ENCODE assay signal across 23 mouse cellular contexts in genomic region chr2:79768625-79769024, GRCm38 (mm10).
A peak's percentile ranks its signal among the peaks of the same experiment; 100 is the strongest.
DNase-seq lines count a peak whose midpoint lies in the region; ATAC-seq and TF ChIP-seq lines count a peak whose summit lies in the region.
"Had no signal": no experiment of that assay in that cellular context is flagged by ENCODE, and none has a peak within 500 bp of the region (broad histone marks: within the 10 kb centered on the region; RNA-seq: fewer than 3 reads in every experiment).

No protein-coding gene starts in this region.

- ATAC-seq in hindbrain, embryonic 13.5 days (ENCODE audit: low FRiP score), result no peak
- no peak for ATAC-seq in intestine, embryonic 14.5 days (replicated peaks; ENCODE audit: low FRiP score, low TSS enrichment, low read depth)
- ATAC-seq in intestine, postnatal 0 days, result no peak
- ATAC-seq in midbrain, embryonic 14.5 days (ENCODE audit: low FRiP score, low TSS enrichment), result no peak
- ATAC-seq in midbrain, embryonic 16.5 days, result no peak
- no peak for ATAC-seq in midbrain, postnatal 0 days (ENCODE audit: low FRiP score)
- ATAC-seq: activated CD4-positive, CD25-positive, alpha-beta regulatory T cell, adult 4 months; forebrain, embryonic 13.5 days; forebrain, postnatal 0 days; inflammation-experienced regulatory T-cells, adult 6 months; Patski had no signal

- H3K4me2 ChIP-seq in hindbrain, embryonic 13.5 days, result no peak overlapping the region
- no peak overlapping the region for H3K4me2 ChIP-seq in intestine, embryonic 14.5 days (ENCODE audit: low read length)
- H3K4me2 ChIP-seq in intestine, postnatal 0 days (replicated peaks; ENCODE audit: low read depth), result no peak overlapping the region
- no peak overlapping the region for H3K4me2 ChIP-seq in midbrain, embryonic 14.5 days (ENCODE audit: low read length)
- H3K4me2 ChIP-seq in midbrain, embryonic 16.5 days (ENCODE audit: low read length), result no peak overlapping the region
- H3K4me2 ChIP-seq in midbrain, postnatal 0 days (ENCODE audit: low read depth, low read length, poor library complexity, severe bottlenecking), result no peak overlapping the region
- H3K4me2 ChIP-seq: forebrain, embryonic 13.5 days had no signal

- 0 out of 2 replicates have a peak overlapping the region, but pooled peaks have one; percentile 18 for H3K27ac ChIP-seq in hindbrain, embryonic 13.5 days
- H3K27ac ChIP-seq in hindbrain, embryonic 10.5 days, result no peak overlapping the region
- 0 out of 2 replicates have a peak overlapping the region, but pooled peaks have one; percentile 14 for H3K27ac ChIP-seq in intestine, embryonic 14.5 days (ENCODE audit: low read depth)
- no peak overlapping the region for H3K27ac ChIP-seq in intestine, postnatal 0 days (ENCODE audit: low read depth, low read length)
- peak overlapping the region; percentile 13; the same call in 1 of the 2 replicates for H3K27ac ChIP-seq in midbrain, embryonic 14.5 days (replicated peaks; ENCODE audit: low read depth, low read length)
- no peak overlapping the region for H3K27ac ChIP-seq in midbrain, embryonic 16.5 days (ENCODE audit: low read length)
- H3K27ac ChIP-seq in midbrain, postnatal 0 days (ENCODE audit: low read depth, low read length), result no peak overlapping the region
- H3K27ac ChIP-seq: embryonic facial prominence, embryonic 10.5 days; forebrain, embryonic 13.5 days; heart, embryonic 10.5 days had no signal

- H3K4me3 ChIP-seq in hindbrain, embryonic 13.5 days, result no peak overlapping the region
- no peak overlapping the region for H3K4me3 ChIP-seq in hindbrain, embryonic 10.5 days
- no peak overlapping the region for H3K4me3 ChIP-seq in intestine, embryonic 14.5 days (ENCODE audit: low read depth, low read length)
- H3K4me3 ChIP-seq in intestine, postnatal 0 days (ENCODE audit: low read depth, low read length), result no peak overlapping the region
- H3K4me3 ChIP-seq in midbrain, embryonic 14.5 days (replicated peaks; ENCODE audit: low read depth, low read length), result no peak overlapping the region
- no peak overlapping the region for H3K4me3 ChIP-seq in midbrain, embryonic 16.5 days (ENCODE audit: low read depth, low read length)
- H3K4me3 ChIP-seq in midbrain, postnatal 0 days (ENCODE audit: low read depth, low read length), result no peak overlapping the region
- H3K4me3 ChIP-seq: embryonic facial prominence, embryonic 10.5 days; forebrain, embryonic 13.5 days; heart, embryonic 10.5 days had no signal

- DNase-seq in hindbrain, embryonic 10.5 days (ENCODE audit: low spot score), result no peak
- no peak for DNase-seq in intestine, embryonic 14.5 days (ENCODE audit: low spot score)
- no peak for DNase-seq in midbrain, embryonic 14.5 days
- peak; percentile 37 for DNase-seq in midbrain, postnatal 0 days (ENCODE audit: low spot score)
- no peak for DNase-seq in layer of hippocampus, adult 18-20 months (ENCODE audit: low spot score in 2 of 2)
- DNase-seq: adrenal gland, postnatal 14 days; cerebellum, adult 11-12 months; cerebellum, adult 9-11 months; forebrain, postnatal 0 days; gastrocnemius, postnatal 36 days; heart, adult 11 months; heart, postnatal 10 days; heart, postnatal 4 days had no signal

- no peaks in the 10 kb centered on the region for H3K27me3 ChIP-seq in hindbrain, embryonic 13.5 days
- no peaks in the 10 kb centered on the region for H3K27me3 ChIP-seq in hindbrain, embryonic 10.5 days (ENCODE audit: insufficient read depth, poor library complexity, severe bottlenecking)
- H3K27me3 ChIP-seq in intestine, embryonic 14.5 days (replicated peaks; ENCODE audit: control insufficient read depth, insufficient read depth, low read length), result no peaks in the 10 kb centered on the region
- no peaks in the 10 kb centered on the region for H3K27me3 ChIP-seq in intestine, postnatal 0 days (replicated peaks; ENCODE audit: control insufficient read depth, insufficient read depth, low read length)
- H3K27me3 ChIP-seq in midbrain, embryonic 14.5 days (ENCODE audit: control insufficient read depth, insufficient read depth, low read length), result no peaks in the 10 kb centered on the region
- no peaks in the 10 kb centered on the region for H3K27me3 ChIP-seq in midbrain, embryonic 16.5 days (ENCODE audit: control insufficient read depth, insufficient read depth, low read depth, low read length)
- no peaks in the 10 kb centered on the region for H3K27me3 ChIP-seq in midbrain, postnatal 0 days (ENCODE audit: insufficient read depth, low read length)
- H3K27me3 ChIP-seq: CH12.LX; forebrain, embryonic 13.5 days had no signal

- H3K9me3 ChIP-seq in hindbrain, embryonic 13.5 days, result no peaks in the 10 kb centered on the region
- no peaks in the 10 kb centered on the region for H3K9me3 ChIP-seq in hindbrain, embryonic 10.5 days
- H3K9me3 ChIP-seq in intestine, embryonic 14.5 days (ENCODE audit: control insufficient read depth, low read length), result no peaks in the 10 kb centered on the region
- H3K9me3 ChIP-seq in intestine, postnatal 0 days (ENCODE audit: control insufficient read depth), result no peaks in the 10 kb centered on the region
- no peaks in the 10 kb centered on the region for H3K9me3 ChIP-seq in midbrain, embryonic 14.5 days (ENCODE audit: control insufficient read depth, low read length)
- no peaks in the 10 kb centered on the region for H3K9me3 ChIP-seq in midbrain, embryonic 16.5 days (replicated peaks; ENCODE audit: control insufficient read depth, low read length, poor library complexity, severe bottlenecking)
- H3K9me3 ChIP-seq in midbrain, postnatal 0 days (ENCODE audit: low read length), result no peaks in the 10 kb centered on the region
- H3K9me3 ChIP-seq: embryonic facial prominence, embryonic 10.5 days; forebrain, embryonic 13.5 days; heart, embryonic 10.5 days had no signal

- H3K36me3 ChIP-seq in hindbrain, embryonic 13.5 days, result no peaks in the 10 kb centered on the region
- no peaks in the 10 kb centered on the region for H3K36me3 ChIP-seq in hindbrain, embryonic 10.5 days
- H3K36me3 ChIP-seq in intestine, embryonic 14.5 days (ENCODE audit: control insufficient read depth, insufficient read depth, low read length), result no peaks in the 10 kb centered on the region
- H3K36me3 ChIP-seq in intestine, postnatal 0 days (ENCODE audit: control insufficient read depth, insufficient read depth), result no peaks in the 10 kb centered on the region
- H3K36me3 ChIP-seq in midbrain, embryonic 14.5 days (ENCODE audit: control insufficient read depth, insufficient read depth, low read length), result no peaks in the 10 kb centered on the region
- H3K36me3 ChIP-seq in midbrain, embryonic 16.5 days (ENCODE audit: control insufficient read depth, insufficient read depth, low read length), result no peaks in the 10 kb centered on the region
- no peaks in the 10 kb centered on the region for H3K36me3 ChIP-seq in midbrain, postnatal 0 days (ENCODE audit: insufficient read depth, low read length)
- H3K36me3 ChIP-seq: embryonic facial prominence, embryonic 10.5 days; heart, embryonic 10.5 days had no signal

- H3K9ac ChIP-seq in hindbrain, embryonic 13.5 days, result no peak overlapping the region
- H3K9ac ChIP-seq in intestine, embryonic 14.5 days (ENCODE audit: low read length), result no peak overlapping the region
- no peak overlapping the region for H3K9ac ChIP-seq in intestine, postnatal 0 days (ENCODE audit: low read depth, low read length)
- H3K9ac ChIP-seq in midbrain, embryonic 14.5 days (replicated peaks; ENCODE audit: low read length), result no peak overlapping the region
- H3K9ac ChIP-seq in midbrain, embryonic 16.5 days (ENCODE audit: low read depth, low read length), result no peak overlapping the region
- no peak overlapping the region for H3K9ac ChIP-seq in midbrain, postnatal 0 days (replicated peaks; ENCODE audit: low read length, poor library complexity, severe bottlenecking)
- H3K9ac ChIP-seq: forebrain, embryonic 13.5 days; forebrain, postnatal 0 days had no signal

- WGBS in hindbrain, embryonic 13.5 days, result 87% methylated on average over 2 of the region's 2 CpGs
- 93% methylated on average over 2 of the region's 2 CpGs for WGBS in hindbrain, embryonic 10.5 days
- 57% methylated on average over 2 of the region's 2 CpGs for WGBS in intestine, embryonic 14.5 days
- WGBS in intestine, postnatal 0 days, result 67% methylated on average over 2 of the region's 2 CpGs
- WGBS in midbrain, embryonic 14.5 days, result 82% methylated on average over 2 of the region's 2 CpGs
- 74% methylated on average over 2 of the region's 2 CpGs for WGBS in midbrain, embryonic 16.5 days
- 89% methylated on average over 2 of the region's 2 CpGs for WGBS in midbrain, postnatal 0 days

- no peak for TF ChIP-seq CTCF in intestine, postnatal 0 days (IDR thresholded peaks at IDR 0.05; ENCODE audit: low read depth)
- TF ChIP-seq CTCF in midbrain, postnatal 0 days (IDR thresholded peaks at IDR 0.05), result no peak

- 0 out of 2 replicates have a peak, but pooled peaks cover 4% of the 10 kb centered on the region for H3K4me1 ChIP-seq in hindbrain, embryonic 13.5 days (replicated peaks)
- H3K4me1 ChIP-seq in hindbrain, embryonic 10.5 days (replicated peaks), result 0 out of 2 replicates have a peak, but pooled peaks cover 3% of the 10 kb centered on the region
- peaks cover 5% of the 10 kb centered on the region for H3K4me1 ChIP-seq in intestine, embryonic 14.5 days (replicated peaks; ENCODE audit: control insufficient read depth, insufficient read depth, low read length)
- H3K4me1 ChIP-seq in intestine, postnatal 0 days (replicated peaks; ENCODE audit: control insufficient read depth, insufficient read depth, low read length), result no peaks in the 10 kb centered on the region
- peaks cover 4% of the 10 kb centered on the region; the same call in 1 of the 2 replicates for H3K4me1 ChIP-seq in midbrain, embryonic 14.5 days (ENCODE audit: control insufficient read depth, insufficient read depth, low read length)
- H3K4me1 ChIP-seq in midbrain, embryonic 16.5 days (ENCODE audit: control insufficient read depth, insufficient read depth, low read length), result 0 out of 2 replicates have a peak, but pooled peaks cover 2% of the 10 kb centered on the region
- H3K4me1 ChIP-seq in midbrain, postnatal 0 days (ENCODE audit: insufficient read depth, low read length), result no peaks in the 10 kb centered on the region
- H3K4me1 ChIP-seq: heart, embryonic 10.5 days had no signal

Comparison
In these comparisons a context has a peak if more than half of its experiments do, and no peak if none do; other contexts are left out.
1. H3K27ac ChIP-seq: peak in hindbrain, embryonic 13.5 days (single experiment), intestine, embryonic 14.5 days (single experiment) and midbrain, embryonic 14.5 days (single experiment); none in hindbrain, embryonic 10.5 days (single experiment), intestine, postnatal 0 days (single experiment), midbrain, embryonic 16.5 days (single experiment) and midbrain, postnatal 0 days (single experiment).